Mouse (Mus musculus) megakaryocyte, adult 5-6 weeks (primary cell): ENCODE results near the gene Trpc7. TPM values are rescaled to one million over a fixed set of nuclear protein-coding genes. Genes with fewer than 3 reads are reported as not detected.
A peak's percentile ranks its signal among the peaks of the same experiment; 100 is the strongest.

Source experiments
- ATAC-seq: 2 replicates; pipeline ENCODE4 v1.8.0; 2016; ENCODE audit warnings: mild to moderate bottlenecking, inconsistent platforms; ENCODE audit not compliant: poor library complexity, severe bottlenecking
- total RNA-seq, 2 experiments: library from RNA; stranded (forward) in 1 of 2; stranded (reverse) in 1 of 2; fragments of 153-499, 151-499 nt in 1 of 2; fragments of 221-1000, 200-1000 nt in 1 of 2; gene quantifications; 2 replicates each; pipeline versions ENCODE4 v1.2.3 to v1.2.4; 2015 to 2017

Gene Trpc7
- total RNA-seq, 2 experiments from 2014 or later: not detected

- no peak for ATAC-seq
These were observed 144.0 kb downstream of the Trpc7 start for GRCm38 (mm10) chr13:56751774-56752173.

DNA sequence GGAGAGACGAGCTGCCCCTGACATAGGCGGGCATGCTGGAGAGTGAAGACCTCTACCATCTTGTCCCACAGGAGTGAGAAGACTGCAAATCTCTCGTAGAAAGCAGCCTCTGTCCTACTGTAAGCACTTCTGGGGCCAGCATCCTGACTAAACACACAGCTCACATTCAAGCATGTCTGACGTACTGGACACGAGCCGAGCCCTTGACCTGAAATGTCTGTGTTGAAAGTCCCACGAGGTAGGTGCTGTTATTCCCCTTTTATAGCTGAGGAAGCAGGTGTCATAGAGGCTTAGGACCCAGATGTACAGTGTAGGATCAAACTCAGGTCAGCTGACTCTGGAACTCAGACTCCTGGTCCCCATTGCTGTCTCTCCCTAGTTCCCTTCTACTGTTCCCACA is 146.4 kb downstream of the Trpc7 start:
- ATAC-seq: no peak

- ATAC-seq: no peak
These were observed 148.2 kb downstream of the Trpc7 start for GRCm38 (mm10) chr13:56747554-56747953.

GRCm38 (mm10) chr13:56746739-56747532 is 148.9 kb downstream of the Trpc7 start:
- no peak for ATAC-seq

DNA sequence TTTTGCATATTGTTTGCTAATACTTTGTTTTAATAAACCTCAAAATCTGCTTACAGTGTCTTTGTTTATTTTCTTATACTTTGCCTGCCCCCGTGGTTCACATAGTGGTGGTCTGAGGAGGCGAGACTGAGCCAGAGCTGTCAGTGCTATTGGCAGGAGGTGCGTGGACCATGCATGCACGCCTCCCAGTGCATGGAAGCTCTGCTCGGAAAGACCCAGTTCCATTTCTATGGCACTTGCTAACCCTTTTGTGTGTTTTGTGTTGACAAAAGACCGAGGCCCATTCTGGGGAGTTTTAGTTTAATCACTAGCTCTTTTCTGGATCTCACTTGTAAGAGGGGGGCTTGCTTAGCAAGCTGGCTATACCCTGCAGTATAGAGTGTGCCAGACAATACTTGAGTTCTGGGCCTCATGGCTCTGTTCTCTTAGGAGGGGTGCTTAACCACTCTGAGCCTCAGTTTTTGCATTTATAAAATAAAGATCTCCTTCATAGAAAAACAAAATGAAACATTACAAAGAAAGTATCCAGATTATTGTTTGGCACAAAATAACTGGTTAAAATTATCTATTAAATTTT is 153.4 kb downstream of the Trpc7 start:
- ATAC-seq: no peak

DNA sequence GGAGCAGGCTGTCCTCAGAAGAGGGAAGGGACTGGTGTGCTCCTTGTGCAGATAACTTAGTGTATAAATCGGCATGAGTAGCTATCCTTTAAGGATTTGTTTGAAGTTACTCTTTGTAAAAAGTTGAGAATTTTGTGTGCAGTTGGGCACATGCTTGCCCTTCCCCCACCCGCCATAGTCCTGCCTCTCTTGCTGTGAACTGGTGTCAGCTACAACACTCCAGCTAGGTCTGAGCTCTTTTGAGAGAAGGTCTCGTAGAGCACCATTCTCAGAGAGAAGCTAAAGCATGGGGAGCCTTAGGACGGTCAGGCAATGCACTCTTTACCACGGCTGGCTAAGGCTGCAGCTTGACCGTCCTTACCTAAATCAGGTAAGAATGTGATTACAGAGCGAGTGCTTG is 154.1 kb downstream of the Trpc7 start:
- no peak for ATAC-seq

GRCm38 (mm10) chr13:56740496-56740895 is 155.3 kb downstream of the Trpc7 start:
- ATAC-seq: no peak

DNA sequence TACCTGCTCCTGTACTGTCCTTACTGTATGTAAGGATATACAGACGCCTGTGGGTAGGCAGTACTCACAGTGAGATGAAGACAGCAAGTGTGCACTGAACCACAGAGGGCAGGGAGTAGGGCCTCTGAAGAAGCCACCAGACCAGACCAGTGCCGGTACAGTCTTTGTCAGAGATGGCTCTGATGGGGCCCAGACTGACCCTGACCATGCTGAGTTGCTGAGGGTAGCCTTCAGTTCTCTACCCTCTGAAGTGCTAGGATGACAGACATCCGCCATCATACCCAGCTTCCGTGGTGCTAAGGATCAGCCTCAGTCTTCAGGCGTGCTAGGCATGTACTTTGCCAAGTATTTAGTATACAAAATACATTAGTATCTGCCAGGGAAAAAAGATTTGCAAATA is 156.2 kb downstream of the Trpc7 start:
- ATAC-seq: no peak

GRCm38 (mm10) chr13:56735212-56735875 is 160.4 kb downstream of the Trpc7 start:
- ATAC-seq: 0 out of 2 replicates have a peak, but pooled peaks have one; percentile 27

GRCm38 (mm10) chr13:56734617-56735016 is 161.2 kb downstream of the Trpc7 start:
- no peak for ATAC-seq

GRCm38 (mm10) chr13:56729046-56729445 is 166.7 kb downstream of the Trpc7 start:
- no peak for ATAC-seq

DNA sequence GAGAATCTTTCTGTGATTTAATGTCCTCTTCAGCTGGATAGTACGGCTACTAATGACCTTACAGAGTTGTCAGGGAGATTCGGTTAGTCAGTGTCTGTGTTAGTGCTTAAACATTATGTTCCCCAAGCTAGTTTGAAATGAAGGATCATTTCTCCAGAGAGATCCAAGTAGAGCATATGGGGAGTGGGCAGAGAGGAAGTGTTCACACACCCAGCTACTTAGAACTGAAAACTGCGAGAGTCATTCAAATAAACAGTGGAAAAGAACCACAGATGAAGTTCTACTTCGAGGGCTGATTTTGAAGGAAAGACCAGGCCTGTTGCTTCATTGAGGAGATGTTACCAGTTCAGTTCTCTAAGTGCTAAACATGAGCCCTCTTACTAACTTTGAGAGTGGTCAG is 169.2 kb downstream of the Trpc7 start:
- ATAC-seq: no peak

Other genes starting within 250 kb of the Trpc7 start
- gene Smad5, start 193.0 kb downstream of the Trpc7 start, total RNA-seq (2015): 26.9 and 28.1 TPM in 2 replicates
- 14.1 and 16.7 TPM in 2 replicates for gene Smad5, start 193.0 kb downstream of the Trpc7 start, total RNA-seq (2017)
- not detected in 2 replicates for gene Gm45623, start 142.2 kb downstream of the Trpc7 start, total RNA-seq (2015)
- gene Gm45623, start 142.2 kb downstream of the Trpc7 start, total RNA-seq (2017): not detected in 2 replicates